Mouse (Mus musculus): Measurements from ENCODE around the gene Gcnt1. TPM values are rescaled to one million over a fixed set of nuclear protein-coding genes. Genes with fewer than 3 reads are reported as not detected.

Gcnt1 gene
- total RNA-seq, 4 experiments from 2014 or later, result 3.4 to 7.7 (median 4.9) TPM

DNA sequence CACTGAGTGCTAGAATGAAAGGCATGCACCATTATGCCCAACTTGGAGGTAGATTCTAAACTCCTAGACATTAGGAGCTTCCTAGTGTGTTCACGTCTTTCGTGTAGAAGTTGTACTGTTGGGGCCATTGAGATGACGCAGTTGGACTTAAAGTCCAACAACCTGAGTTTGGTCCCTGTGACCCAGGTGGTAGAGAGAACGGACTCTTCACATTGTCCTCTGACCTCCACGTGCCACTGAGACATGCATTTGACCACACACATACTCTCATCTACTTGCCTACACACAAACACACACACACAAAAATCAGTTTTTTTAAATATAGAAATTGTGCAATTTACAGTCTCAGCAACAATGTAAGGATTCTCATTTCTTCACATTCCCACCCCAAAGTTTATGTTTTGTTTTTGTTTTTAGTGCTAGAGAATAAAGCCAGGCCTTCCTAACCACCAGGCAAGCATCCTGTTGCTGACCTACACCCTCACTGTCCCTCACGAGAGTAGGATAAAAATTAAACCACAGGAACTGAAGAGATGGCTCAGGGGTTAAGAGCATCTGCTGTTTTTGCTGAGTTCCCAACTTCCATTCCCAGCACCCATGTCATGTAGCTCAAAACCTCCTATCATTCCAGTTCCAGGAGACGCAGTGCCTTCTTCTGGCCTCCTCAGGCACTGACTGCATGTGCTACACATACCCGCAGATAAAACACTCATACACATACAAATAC, 6.1 kb downstream of the Gcnt1 start:
- DNase-seq (ENCODE audit: low spot score in 2 of 2), result no peak

GRCm38 (mm10) chr19:17364741-17365140, 7.9 kb downstream of the Gcnt1 start:
- DNase-seq (ENCODE audit: low spot score in 2 of 2), result peak in 1 of 2 experiments; percentile 34

- no peak for DNase-seq (ENCODE audit: low spot score in 2 of 2)
These were observed 11.5 kb downstream of the Gcnt1 start for GRCm38 (mm10) chr19:17361181-17361580.

GRCm38 (mm10) chr19:17359315-17359890, 13.2 kb downstream of the Gcnt1 start:
- DNase-seq (ENCODE audit: low spot score in 2 of 2), result no peak

- no peak for DNase-seq (ENCODE audit: low spot score in 2 of 2)
These were observed 15.3 kb downstream of the Gcnt1 start for GRCm38 (mm10) chr19:17357391-17357790.

DNA sequence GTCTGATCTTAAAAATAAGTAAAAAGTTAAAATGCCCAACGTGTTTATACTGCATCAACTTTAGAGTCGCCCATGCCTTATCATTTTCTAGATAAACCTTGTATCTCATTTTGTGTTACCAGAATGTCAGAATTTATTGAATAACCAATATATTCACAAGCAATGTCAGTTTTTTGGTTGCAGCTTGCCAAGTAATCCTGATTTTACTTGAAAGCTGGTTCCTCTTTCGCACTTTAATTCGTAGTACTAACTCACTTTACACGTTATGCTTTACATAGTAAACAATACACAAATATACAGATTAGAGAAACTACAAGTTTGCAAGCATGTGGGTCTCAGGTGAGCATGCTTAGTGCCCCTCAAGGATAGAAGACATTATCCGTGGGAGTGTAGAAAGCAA, 15.7 kb downstream of the Gcnt1 start:
- DNase-seq (ENCODE audit: low spot score in 2 of 2), result no peak

GRCm38 (mm10) chr19:17355950-17356867, 16.4 kb downstream of the Gcnt1 start:
- DNase-seq (ENCODE audit: low spot score in 2 of 2), result no peak

DNA sequence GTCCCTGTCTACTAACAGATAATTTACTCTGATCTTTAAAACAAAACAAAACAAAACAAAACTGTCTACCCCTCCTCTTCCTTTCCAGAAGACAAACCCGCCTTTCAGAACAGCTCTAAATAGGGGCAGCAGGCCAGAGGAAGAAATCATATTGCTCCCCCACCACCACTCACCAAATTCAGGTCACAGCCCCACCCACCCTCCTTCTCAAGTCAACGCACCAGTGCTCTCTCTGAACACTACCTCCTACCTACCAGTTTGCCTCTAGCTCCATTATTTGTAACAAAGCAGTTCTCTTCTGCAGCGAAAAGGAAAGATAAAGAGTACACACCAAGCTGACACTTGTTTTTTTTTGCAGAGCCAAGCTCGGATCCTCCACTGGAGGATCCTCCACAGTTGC, 17.3 kb downstream of the Gcnt1 start:
- DNase-seq (ENCODE audit: low spot score in 2 of 2), result no peak

GRCm38 (mm10) chr19:17354797-17355196, 17.8 kb downstream of the Gcnt1 start:
- no peak for DNase-seq (ENCODE audit: low spot score in 2 of 2)

DNA sequence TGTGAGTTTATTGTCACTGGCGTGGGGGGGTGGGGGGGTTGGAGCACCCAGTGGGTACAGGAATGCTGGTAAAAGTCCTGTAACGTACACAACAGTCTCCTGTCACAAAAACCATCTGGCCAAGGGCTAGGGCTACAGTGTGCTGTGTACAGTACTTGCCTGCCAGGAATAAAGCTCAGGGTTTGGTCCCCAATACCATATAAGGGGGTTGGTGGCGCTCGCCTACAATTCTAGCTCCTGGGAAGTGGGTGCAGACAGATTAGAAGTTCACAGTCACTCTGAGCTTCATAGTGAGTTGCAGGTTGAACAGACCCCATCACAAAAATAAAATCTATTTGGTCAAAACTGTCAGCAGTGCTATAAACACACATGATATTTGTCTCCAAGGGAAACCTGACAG, 18.3 kb downstream of the Gcnt1 start:
- DNase-seq (ENCODE audit: low spot score in 2 of 2), result no peak

DNA sequence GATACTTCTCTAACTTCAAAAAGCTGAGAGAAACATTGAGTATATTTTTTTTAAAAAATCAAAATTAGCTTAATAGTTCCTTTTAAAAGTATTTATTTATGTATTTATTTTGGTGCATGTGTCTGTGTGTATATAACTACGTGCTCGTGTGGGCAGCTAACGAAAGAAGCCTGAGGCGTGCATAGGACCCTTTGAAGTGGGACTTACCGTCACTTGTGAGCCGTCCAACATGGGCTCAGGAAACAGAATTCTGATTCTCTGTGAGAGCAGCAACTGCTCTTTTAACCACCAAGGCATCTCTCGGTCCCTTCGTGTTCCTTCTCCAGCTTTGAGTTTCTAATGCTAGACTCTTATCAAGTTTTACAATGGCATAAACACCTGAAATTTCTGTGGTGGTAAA, 18.9 kb downstream of the Gcnt1 start:
- DNase-seq (ENCODE audit: low spot score in 2 of 2), result no peak

DNA sequence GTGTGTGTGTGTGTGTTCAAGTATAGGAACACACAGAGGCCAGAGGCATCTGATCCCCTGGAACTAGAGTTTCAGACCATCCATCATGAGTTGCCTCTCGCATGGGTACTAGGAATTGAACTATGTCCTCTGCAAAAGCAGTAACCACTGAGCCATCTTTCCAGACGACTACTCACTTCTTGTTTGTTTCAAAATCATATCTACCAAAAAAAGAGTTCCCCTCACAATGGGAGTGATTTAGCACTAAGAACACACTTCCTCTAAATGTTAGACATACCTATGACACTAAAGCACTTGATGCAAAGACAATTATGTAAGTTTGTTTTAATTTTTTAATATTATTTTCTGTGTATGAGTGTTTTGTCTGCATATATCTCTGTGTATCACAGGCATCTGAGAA, 24.8 kb downstream of the Gcnt1 start:
- DNase-seq (ENCODE audit: low spot score in 2 of 2), result no peak

- DNase-seq (ENCODE audit: low spot score in 2 of 2), result no peak
These were observed 25.7 kb downstream of the Gcnt1 start for GRCm38 (mm10) chr19:17346716-17347474.

GRCm38 (mm10) chr19:17344881-17345280, 27.8 kb downstream of the Gcnt1 start:
- DNase-seq (ENCODE audit: low spot score in 2 of 2), result no peak

DNA sequence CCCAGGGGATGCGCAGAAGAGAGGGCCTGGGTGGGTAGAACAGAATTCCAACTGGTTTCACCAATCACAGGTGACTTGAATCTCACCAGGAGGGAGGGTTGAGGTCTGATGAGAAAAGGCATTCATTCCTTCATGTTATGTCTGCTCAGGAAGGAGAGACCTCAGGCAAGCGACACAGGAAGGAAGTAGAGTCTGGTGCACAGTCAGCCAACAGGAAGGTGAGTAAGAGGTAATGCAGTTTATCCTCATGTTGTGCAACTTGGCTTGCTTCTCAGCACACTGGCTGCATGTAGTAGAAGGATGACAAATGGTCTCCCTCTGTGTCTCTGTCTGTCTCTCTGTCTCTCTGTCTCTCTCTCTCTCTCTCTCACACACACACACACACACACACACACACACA, 33.1 kb downstream of the Gcnt1 start:
- DNase-seq (ENCODE audit: low spot score in 2 of 2), result no peak

GRCm38 (mm10) chr19:17337057-17337679, 35.5 kb downstream of the Gcnt1 start:
- DNase-seq (ENCODE audit: low spot score in 2 of 2), result no peak

DNA sequence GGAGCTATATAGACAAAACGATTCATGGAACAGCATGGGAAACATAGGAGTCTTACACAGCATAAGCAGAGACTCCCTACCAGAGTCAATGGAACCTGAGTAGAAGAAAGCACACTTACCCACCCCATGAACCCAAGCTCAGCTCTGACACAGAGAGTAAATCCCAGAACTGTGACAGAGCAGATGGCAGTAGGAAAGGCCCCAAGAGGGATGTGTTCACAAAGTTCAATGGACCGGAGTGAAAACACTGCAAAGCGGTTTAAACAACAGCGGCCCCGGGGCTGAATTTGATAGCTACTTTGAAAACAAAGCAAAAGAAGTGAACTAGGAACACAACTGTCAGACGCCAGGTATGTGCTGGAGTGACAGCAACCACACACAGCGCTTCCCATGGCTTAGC, 36.0 kb downstream of the Gcnt1 start:
- DNase-seq (ENCODE audit: low spot score in 2 of 2), result no peak

DNA sequence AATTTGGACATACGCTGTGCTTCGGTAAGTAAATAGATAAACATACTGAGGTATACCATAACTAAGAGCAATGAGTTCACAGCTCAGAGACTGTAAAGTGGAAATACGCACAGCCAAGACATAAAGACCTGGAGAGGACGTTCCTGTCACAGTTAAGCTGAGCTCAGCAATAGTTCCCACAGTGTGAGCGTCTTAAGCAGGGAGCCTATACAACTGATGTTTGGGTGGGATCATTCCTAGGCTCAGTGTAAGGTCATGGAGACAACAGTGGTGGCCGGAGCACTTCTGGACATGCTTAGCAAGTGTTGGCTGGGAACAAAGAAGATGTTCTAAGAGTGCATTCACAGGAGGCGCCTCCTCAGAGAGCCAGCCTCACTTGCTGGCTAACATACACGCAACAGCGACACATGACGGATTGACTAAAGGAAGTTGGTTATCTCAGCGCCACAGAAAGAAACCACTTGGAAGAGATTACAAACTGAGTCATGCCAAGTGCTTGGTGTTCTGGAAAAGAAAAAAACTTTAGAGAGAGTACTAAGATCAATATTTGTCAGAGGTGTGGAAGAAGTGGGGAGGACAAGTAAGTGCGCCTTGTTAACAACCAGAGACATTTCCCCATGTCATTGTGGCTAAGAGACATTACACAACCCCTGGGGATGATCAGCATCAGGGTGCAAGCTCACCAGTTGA, 37.9 kb downstream of the Gcnt1 start:
- DNase-seq (ENCODE audit: low spot score in 2 of 2), result no peak

GRCm38 (mm10) chr19:17333043-17333442, 39.6 kb downstream of the Gcnt1 start:
- no peak for DNase-seq (ENCODE audit: low spot score in 2 of 2)

- DNase-seq (ENCODE audit: low spot score in 2 of 2), result no peak
These were observed 43.7 kb downstream of the Gcnt1 start for GRCm38 (mm10) chr19:17328916-17329315.

Data from layer of hippocampus, adult 8-10 months (tissue).